Mouse (Mus musculus) G1E (cell line): ENCODE results near the gene Ephb3.

ENCODE experiments used
- CTCF ChIP-seq: IDR thresholded peaks from 2 replicates; pipeline ENCODE4 v1.5.1; 2012; ENCODE audit warnings: low read depth, low read length, inconsistent platforms, mixed read lengths
- POLR2AphosphoS5 ChIP-seq: IDR thresholded peaks from 2 replicates; pipeline ENCODE4 v1.6.1; 2012; ENCODE audit warnings: low read depth, low read length, inconsistent platforms; ENCODE audit not compliant: insufficient replicate concordance
- TAL1 ChIP-seq: conservative IDR thresholded peaks from 2 replicates; pipeline ENCODE4 v1.6.1; 2012; ENCODE audit warnings: low read depth, low read length, inconsistent platforms, mixed read lengths

- TF ChIP-seq CTCF (no peak), POLR2AphosphoS5 (no peak), TAL1 (no peak)
Measured at GRCm38 (mm10) chr16:21272748-21273147, 68.2 kb downstream of the Ephb3 start.
